Mouse (Mus musculus): ENCODE data around the gene Rtf1. TPM values are rescaled to one million over a fixed set of nuclear protein-coding genes. Genes with fewer than 3 reads are reported as not detected.
A peak's percentile ranks its signal among the peaks of the same experiment; 100 is the strongest.

Gene Rtf1
- polyA plus RNA-seq, 1 experiment from 2014 or later: 31.9 TPM

DNA sequence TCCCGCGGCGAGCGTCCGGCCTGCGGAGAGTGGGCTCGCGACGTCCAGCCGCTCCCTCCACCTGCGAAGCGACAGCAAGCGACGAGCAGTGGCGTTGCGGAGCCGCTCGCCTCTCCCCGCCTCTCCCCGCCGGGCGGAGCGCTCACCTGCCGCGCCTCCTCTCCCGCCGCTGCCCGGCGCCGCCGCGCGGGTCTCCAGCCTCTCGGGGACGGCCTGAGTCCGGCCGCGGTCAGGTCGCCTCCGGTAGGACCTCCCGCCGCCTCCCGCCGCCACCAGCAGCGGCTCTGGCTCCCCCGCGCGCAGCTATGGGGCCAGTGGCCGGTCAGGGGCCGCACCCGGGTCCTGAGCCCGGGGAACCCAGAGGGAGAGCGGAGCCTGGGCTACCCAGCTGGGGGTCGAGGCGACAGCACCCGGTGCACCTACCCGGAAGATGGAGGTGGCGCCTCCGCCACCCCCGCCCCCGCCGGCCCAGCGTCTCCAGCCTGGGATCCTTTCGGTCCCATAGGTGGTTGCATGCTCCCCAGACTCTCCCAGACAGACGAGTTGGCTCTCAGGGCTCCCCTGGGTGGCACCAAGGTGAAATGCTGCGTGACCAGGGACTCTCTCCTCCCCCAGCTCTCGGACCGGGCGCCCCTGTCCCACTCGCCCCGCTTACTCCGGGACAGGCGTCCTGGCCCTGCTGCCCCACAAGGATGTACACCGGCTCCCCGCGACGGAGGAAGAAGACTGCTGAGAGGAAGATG lies 83.4 kb downstream of the Rtf1 start:
- Histone ChIP-seq H3K4me3 (ENCODE audit: low read depth, low read length) (peak overlapping the region; percentile 60), H3K4me1 (ENCODE audit: control insufficient read depth, insufficient read depth, low read length) (peaks cover 10% of the 10 kb centered on the region), H3K9ac (ENCODE audit: low read length) (peak overlapping the region; percentile 45), H3K36me3 (ENCODE audit: control insufficient read depth, insufficient read depth, low read length) (no peaks in the 10 kb centered on the region), H3K9me3 (ENCODE audit: control insufficient read depth, low read length) (no peaks in the 10 kb centered on the region), H3K27me3 (ENCODE audit: control insufficient read depth, insufficient read depth, low read length) (peaks cover 49% of the 10 kb centered on the region), H3K27ac (ENCODE audit: low read depth, low read length) (no peak overlapping the region), H3K4me2 (ENCODE audit: low read depth) (peak overlapping the region; percentile 100)
- under 1% methylated on average over 47 of the region's 77 CpGs for WGBS
- DNase-seq (ENCODE audit: low spot score) (peak; percentile 44), ATAC-seq (ENCODE audit: insufficient read depth, low FRiP score, low TSS enrichment) (0 out of 2 replicates have a peak, but pooled peaks have one; percentile 35)

DNA sequence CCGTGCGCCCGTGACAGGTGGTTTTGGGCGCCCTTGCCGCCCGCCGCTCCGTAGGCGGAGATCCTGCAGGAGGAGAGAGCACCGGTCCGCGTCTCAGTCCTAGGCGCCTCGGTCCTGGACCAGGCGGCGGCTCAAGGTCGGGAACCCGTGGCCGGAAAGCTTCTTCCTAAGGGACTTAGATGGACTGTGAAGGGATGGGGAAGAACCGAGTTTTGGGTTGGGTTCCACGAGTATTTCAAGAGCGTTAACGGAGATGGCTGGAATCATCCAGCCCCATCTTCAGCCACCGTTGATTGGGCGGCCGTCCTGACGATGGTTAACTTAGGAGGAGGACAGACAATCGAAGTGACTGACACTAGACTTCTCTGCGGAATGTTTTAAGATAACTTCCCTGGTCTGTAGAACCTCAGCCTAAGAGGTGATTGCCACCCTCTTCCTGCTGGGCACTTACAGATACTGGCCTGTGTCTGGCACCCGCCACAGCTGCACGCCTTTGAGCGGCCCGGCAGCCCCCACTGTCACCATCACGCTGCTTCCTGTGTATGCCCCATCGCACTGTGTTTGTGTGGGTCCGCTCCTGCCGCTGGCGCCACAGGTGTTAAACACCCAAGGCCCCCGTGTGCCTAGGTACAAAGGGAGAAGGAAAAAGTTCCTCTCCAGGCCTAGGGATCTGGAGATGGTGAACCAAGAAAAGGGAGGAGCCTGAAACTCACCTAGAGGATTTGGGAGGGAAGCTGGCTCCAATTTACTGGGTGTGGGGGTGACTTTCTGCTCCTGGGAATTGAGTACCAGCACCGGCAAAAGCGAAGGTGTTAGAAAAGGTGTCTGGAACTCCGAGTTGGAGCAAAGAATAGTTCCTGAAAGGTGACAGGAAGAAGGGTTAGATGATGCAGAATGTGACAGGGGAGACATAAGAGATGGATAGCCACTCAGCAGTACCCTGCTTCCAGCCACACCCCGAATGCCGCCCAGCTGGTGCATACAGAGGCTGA lies 84.3 kb downstream of the Rtf1 start:
- H3K4me1 ChIP-seq (ENCODE audit: control insufficient read depth, insufficient read depth, low read length): peaks cover 10% of the 10 kb centered on the region
- WGBS: 5% methylated on average over 44 of the region's 44 CpGs
- peak overlapping the region; percentile 60 for H3K4me3 ChIP-seq (ENCODE audit: low read depth, low read length)
- no peak overlapping the region for H3K27ac ChIP-seq (ENCODE audit: low read depth, low read length)
- no peak for ATAC-seq (ENCODE audit: insufficient read depth, low FRiP score, low TSS enrichment)
- no peak for DNase-seq (ENCODE audit: low spot score)
- H3K27me3 ChIP-seq (ENCODE audit: control insufficient read depth, insufficient read depth, low read length): peaks cover 49% of the 10 kb centered on the region
- H3K9me3 ChIP-seq (ENCODE audit: control insufficient read depth, low read length): no peaks in the 10 kb centered on the region
- H3K4me2 ChIP-seq (ENCODE audit: low read depth): peak overlapping the region; percentile 100
- 0 out of 2 replicates have a peak, but pooled peaks cover 2% of the 10 kb centered on the region for H3K36me3 ChIP-seq (ENCODE audit: control insufficient read depth, insufficient read depth, low read length)
- no peak overlapping the region for H3K9ac ChIP-seq (ENCODE audit: low read length)

DNA sequence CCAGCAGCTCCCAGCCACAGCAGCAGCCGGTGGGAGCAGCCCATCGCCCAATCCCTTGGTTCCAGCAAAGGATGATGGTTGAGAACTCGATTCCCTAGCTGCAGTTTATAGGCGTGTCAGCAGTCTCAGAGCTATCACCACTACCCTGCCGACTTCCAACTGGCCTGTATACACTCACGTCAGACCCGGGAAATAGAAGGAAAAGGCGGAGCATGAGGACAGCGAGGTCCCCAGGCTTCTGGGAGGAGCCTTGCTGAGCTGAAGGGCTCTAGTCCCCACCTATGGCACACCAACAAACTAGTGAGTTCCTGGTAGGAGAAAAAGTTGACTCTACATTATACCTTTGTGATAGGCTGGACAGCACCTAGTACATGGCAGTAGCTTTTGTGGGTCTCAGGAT lies 85.4 kb downstream of the Rtf1 start, which contains the start of gene Ltk:
Gene Ltk, minus strand, starts transcription at position 181 of the 400 bp plus-strand sequence.
- Histone ChIP-seq H3K4me3 (ENCODE audit: low read depth, low read length) (no peak within 1 kb of the TSS), H3K27me3 (ENCODE audit: control insufficient read depth, insufficient read depth, low read length) (peaks cover 49% of the 10 kb centered on the region), H3K36me3 (ENCODE audit: control insufficient read depth, insufficient read depth, low read length) (peaks cover 5% of the 10 kb centered on the region; the same call in 1 of the 2 replicates), H3K27ac (ENCODE audit: low read depth, low read length) (no peak within 1 kb of the TSS), H3K4me1 (ENCODE audit: control insufficient read depth, insufficient read depth, low read length) (peaks cover 10% of the 10 kb centered on the region), H3K4me2 (ENCODE audit: low read depth) (no peak within 1 kb of the TSS), H3K9ac (ENCODE audit: low read length) (no peak within 1 kb of the TSS), H3K9me3 (ENCODE audit: control insufficient read depth, low read length) (no peaks in the 10 kb centered on the region)
- peak; percentile 10 for DNase-seq (ENCODE audit: low spot score)
- ATAC-seq (ENCODE audit: insufficient read depth, low FRiP score, low TSS enrichment): no peak
- 11% methylated on average over 9 of the region's 9 CpGs for WGBS

DNA sequence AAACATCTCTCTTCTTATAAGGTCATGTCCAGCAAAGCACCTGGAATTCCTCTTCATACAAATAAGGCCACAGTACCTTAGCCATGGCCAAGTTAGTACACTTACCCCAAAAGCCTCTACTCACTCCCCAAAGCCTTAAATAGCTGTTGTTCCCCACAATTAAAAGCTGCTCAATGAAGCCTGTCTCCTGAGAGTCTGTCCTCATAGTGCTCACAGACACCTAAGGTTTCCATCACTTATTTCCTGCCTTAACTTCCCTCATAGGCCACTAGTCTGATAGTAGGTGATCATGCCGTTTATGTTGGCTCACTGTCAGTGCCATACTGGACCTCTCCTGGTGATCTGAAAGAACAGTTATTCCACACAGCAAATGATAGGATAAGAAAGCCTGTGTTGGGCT lies 87.4 kb downstream of the Rtf1 start:
- no peak overlapping the region for H3K27ac ChIP-seq (ENCODE audit: low read depth, low read length)
- H3K4me3 ChIP-seq (ENCODE audit: low read depth, low read length): no peak overlapping the region
- 81% methylated on average over 1 of the region's 1 CpGs for WGBS
- no peak for DNase-seq (ENCODE audit: low spot score)
- H3K27me3 ChIP-seq (ENCODE audit: control insufficient read depth, insufficient read depth, low read length): peaks cover 38% of the 10 kb centered on the region
- no peak for ATAC-seq (ENCODE audit: insufficient read depth, low FRiP score, low TSS enrichment)
- H3K9ac ChIP-seq (ENCODE audit: low read length): no peak overlapping the region
- no peaks in the 10 kb centered on the region for H3K9me3 ChIP-seq (ENCODE audit: control insufficient read depth, low read length)
- H3K36me3 ChIP-seq (ENCODE audit: control insufficient read depth, insufficient read depth, low read length): peaks cover 5% of the 10 kb centered on the region; the same call in 1 of the 2 replicates
- H3K4me2 ChIP-seq (ENCODE audit: low read depth): no peak overlapping the region
- peaks cover 10% of the 10 kb centered on the region for H3K4me1 ChIP-seq (ENCODE audit: control insufficient read depth, insufficient read depth, low read length)

DNA sequence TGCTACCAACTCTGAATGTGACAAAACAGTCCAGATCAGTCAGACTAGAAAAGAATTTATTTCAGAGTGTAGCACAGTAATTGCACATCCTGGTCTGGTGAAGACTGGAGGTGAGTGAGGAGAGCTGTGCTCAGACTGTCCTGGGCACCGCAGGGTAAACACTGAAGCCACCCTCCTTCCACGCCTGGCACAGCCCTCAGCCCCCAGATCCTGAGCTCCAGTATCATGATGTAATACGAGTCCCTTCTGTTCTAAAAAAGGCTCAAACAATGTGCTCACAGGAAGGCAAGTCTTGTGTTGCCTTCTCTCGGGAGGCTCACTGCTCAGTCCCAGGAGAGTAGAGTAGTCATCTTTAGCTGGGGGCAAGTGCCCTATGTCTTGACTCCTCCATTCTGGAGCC lies 89.1 kb downstream of the Rtf1 start:
- Histone ChIP-seq H3K9ac (ENCODE audit: low read length) (no peak overlapping the region), H3K9me3 (ENCODE audit: control insufficient read depth, low read length) (no peaks in the 10 kb centered on the region), H3K4me1 (ENCODE audit: control insufficient read depth, insufficient read depth, low read length) (no peaks in the 10 kb centered on the region), H3K36me3 (ENCODE audit: control insufficient read depth, insufficient read depth, low read length) (peaks cover 5% of the 10 kb centered on the region; the same call in 1 of the 2 replicates), H3K27me3 (ENCODE audit: control insufficient read depth, insufficient read depth, low read length) (peaks cover 21% of the 10 kb centered on the region), H3K27ac (ENCODE audit: low read depth, low read length) (no peak overlapping the region), H3K4me3 (ENCODE audit: low read depth, low read length) (no peak overlapping the region), H3K4me2 (ENCODE audit: low read depth) (no peak overlapping the region)
- DNase-seq (ENCODE audit: low spot score) (no peak), ATAC-seq (ENCODE audit: insufficient read depth, low FRiP score, low TSS enrichment) (no peak)
- 78% methylated on average over 4 of the region's 4 CpGs for WGBS

DNA sequence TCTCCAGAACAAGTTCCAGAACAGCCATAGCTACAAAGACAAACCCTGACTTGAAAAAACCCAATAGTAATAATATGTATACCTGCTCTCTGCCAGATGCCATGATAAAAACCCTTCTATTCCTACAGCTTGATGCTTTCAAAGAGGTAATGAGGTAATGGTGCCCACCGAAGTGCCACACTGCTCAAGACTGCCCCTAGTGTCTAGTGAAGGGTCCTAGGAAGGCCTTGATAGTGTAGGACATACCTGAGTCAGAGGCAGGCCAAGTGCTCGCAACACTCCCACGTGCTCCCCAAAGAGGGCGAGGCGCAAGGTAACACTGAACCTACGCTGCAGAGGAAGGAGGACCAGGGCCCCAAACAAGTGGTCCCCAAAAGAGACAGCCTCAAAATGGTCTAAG lies 92.4 kb downstream of the Rtf1 start:
- Histone ChIP-seq H3K9me3 (ENCODE audit: control insufficient read depth, low read length) (no peaks in the 10 kb centered on the region), H3K4me2 (ENCODE audit: low read depth) (no peak overlapping the region), H3K4me1 (ENCODE audit: control insufficient read depth, insufficient read depth, low read length) (no peaks in the 10 kb centered on the region), H3K36me3 (ENCODE audit: control insufficient read depth, insufficient read depth, low read length) (peaks cover 16% of the 10 kb centered on the region), H3K4me3 (ENCODE audit: low read depth, low read length) (no peak overlapping the region), H3K9ac (ENCODE audit: low read length) (no peak overlapping the region), H3K27me3 (ENCODE audit: control insufficient read depth, insufficient read depth, low read length) (no peaks in the 10 kb centered on the region), H3K27ac (ENCODE audit: low read depth, low read length) (no peak overlapping the region)
- DNase-seq (ENCODE audit: low spot score): no peak
- WGBS: 93% methylated on average over 6 of the region's 6 CpGs
- ATAC-seq (ENCODE audit: insufficient read depth, low FRiP score, low TSS enrichment): no peak

Other genes with a start within 250 kb of the Rtf1 start
- gene Ino80, start 197.4 kb upstream of the Rtf1 start, polyA plus RNA-seq (2014; fragmentation: Nextera tagmentation; extraction: Ambion mirVana): 4.5 and 4.6 TPM in 2 replicates
- gene Exd1, start 127.4 kb upstream of the Rtf1 start, polyA plus RNA-seq (2014; fragmentation: Nextera tagmentation; extraction: Ambion mirVana): 0.57 and 0.65 TPM in 2 replicates
- 69.4 and 72.8 TPM in 2 replicates for gene Chp1, start 127.4 kb upstream of the Rtf1 start, polyA plus RNA-seq (2014; fragmentation: Nextera tagmentation; extraction: Ambion mirVana)
- gene Nusap1, start 56.8 kb upstream of the Rtf1 start, polyA plus RNA-seq (2014; fragmentation: Nextera tagmentation; extraction: Ambion mirVana): 72.3 and 76.5 TPM in 2 replicates
- gene Oip5, start 56.6 kb upstream of the Rtf1 start, polyA plus RNA-seq (2014; fragmentation: Nextera tagmentation; extraction: Ambion mirVana): 25.9 and 26.8 TPM in 2 replicates
- gene Ndufaf1, start 12.2 kb upstream of the Rtf1 start, polyA plus RNA-seq (2014; fragmentation: Nextera tagmentation; extraction: Ambion mirVana): 38.7 and 39.8 TPM in 2 replicates
- 0.78 and 1.1 TPM in 2 replicates for gene Itpka, start 67.3 kb downstream of the Rtf1 start, polyA plus RNA-seq (2014; fragmentation: Nextera tagmentation; extraction: Ambion mirVana)
- gene Ltk, start 85.4 kb downstream of the Rtf1 start, polyA plus RNA-seq (2014; fragmentation: Nextera tagmentation; extraction: Ambion mirVana): 0.13 TPM in 1 of 2 replicates, not detected in the other
- gene Rpap1, start 112.5 kb downstream of the Rtf1 start, polyA plus RNA-seq (2014; fragmentation: Nextera tagmentation; extraction: Ambion mirVana): 23.5 and 26.6 TPM in 2 replicates
- gene Tyro3, start 122.7 kb downstream of the Rtf1 start, polyA plus RNA-seq (2014; fragmentation: Nextera tagmentation; extraction: Ambion mirVana): 19.0 and 20.0 TPM in 2 replicates
- 31.0 and 36.3 TPM in 2 replicates for gene Mga, start 222.2 kb downstream of the Rtf1 start, polyA plus RNA-seq (2014; fragmentation: Nextera tagmentation; extraction: Ambion mirVana)

Measured in neural tube, embryonic 11.5 days (tissue).